Mouse (Mus musculus): ENCODE measurements at regions not wholly inside any gene's neighbourhood (a gene's known extent, or its start where the extent isn't known, plus 50 kb on each side); places are given as distances from the start of the nearest gene placed in this dataset.

DNA sequence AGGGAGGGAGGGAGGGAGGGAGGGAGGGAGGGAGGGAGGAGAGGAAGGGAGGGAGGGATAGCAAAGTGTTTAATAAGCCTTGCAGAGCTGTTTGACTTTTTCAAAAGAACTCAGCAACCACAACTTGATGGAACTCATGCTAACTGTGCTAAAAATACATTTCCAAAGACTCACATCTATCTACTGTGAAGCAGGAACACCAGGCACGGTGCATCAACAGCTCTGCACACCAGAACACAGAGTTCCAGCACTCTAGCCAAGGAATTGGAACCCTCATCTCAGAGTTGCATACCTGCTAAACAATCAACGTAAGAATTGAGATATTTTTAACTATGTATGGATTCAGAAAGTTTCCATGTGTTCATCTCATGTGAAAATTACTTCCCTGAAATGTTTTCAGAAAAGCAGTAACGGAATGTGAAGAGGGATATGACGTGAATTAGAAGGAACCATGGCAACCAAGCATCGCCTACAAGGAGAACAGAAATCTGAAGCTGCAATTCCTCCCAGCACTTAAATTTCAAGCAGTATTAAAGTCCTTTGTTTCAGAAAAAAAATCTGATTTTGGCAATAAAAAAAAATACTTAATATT is 256.3 kb downstream of the Ube2cbp start:
- 78% methylated on average over 5 of the region's 5 CpGs for WGBS
- DNase-seq (ENCODE audit: low read depth, low spot score) = no peak

DNA sequence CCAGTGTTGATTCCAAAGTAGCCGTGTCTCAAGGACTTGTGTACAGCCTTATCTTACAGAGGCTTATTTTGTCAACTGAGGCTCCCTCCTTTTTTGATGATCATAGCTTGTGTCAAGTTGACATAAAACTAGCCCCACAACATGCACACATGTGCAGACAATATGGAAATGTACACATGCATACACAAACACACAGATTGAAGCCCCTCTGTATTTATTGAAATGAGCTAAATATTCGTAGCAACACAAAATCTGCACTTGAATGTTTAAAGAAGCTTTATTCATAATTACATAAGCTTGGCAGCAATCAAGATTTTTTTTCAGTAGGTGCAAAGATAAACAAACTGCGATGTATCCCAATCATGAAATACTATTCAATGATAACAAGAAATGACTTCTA is 253.5 kb downstream of the Ube2cbp start:
- no peak for DNase-seq (ENCODE audit: low read depth, low spot score)
- WGBS = 73% methylated on average over 3 of the region's 3 CpGs

DNA sequence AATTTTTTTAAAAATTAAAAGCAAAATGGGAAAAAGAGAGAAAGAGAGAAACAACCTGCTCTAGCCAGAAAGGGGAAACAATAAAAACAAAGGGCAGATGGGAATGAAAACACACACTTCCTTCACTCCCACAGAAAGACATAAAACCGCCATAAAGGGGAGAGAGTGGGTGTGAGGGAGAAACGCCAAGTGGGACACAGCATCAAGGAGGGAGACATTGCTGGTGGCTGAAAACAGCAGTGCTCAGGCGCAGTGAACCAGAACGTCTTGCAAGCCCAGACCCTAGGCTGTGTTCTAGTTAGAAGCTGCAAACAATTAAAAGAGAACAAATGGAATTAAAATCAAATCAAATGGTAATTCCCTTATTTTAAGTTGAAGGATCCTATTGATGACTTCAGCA is 245.1 kb downstream of the Ube2cbp start:
- 71% methylated on average over 4 of the region's 4 CpGs for WGBS

DNA sequence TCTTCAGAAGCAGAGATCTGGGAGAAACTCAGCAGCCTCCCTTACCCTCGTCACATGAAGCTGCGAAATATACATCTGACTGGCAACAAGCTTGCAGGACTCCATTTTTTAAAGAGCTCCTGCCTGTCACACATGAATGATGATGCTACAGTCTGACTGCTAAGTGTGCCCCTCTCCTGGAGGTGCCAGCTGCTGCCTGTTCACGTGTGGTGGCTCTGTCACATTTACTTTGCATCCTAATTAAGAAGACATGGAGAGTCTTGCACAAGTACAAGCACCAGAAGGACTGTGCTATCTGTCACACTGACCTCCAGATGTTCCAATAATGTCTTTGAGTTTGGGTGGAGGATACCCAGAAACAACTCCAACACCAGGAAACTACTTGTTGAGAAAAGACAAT is 240.2 kb downstream of the Ube2cbp start:
- no peak for DNase-seq (ENCODE audit: low read depth, low spot score)
- WGBS = 64% methylated on average over 3 of the region's 3 CpGs

More for the DNA sequence above, 245.1 kb downstream of the Ube2cbp start:
- no peak for DNase-seq (ENCODE audit: low read depth, low spot score)

DNA sequence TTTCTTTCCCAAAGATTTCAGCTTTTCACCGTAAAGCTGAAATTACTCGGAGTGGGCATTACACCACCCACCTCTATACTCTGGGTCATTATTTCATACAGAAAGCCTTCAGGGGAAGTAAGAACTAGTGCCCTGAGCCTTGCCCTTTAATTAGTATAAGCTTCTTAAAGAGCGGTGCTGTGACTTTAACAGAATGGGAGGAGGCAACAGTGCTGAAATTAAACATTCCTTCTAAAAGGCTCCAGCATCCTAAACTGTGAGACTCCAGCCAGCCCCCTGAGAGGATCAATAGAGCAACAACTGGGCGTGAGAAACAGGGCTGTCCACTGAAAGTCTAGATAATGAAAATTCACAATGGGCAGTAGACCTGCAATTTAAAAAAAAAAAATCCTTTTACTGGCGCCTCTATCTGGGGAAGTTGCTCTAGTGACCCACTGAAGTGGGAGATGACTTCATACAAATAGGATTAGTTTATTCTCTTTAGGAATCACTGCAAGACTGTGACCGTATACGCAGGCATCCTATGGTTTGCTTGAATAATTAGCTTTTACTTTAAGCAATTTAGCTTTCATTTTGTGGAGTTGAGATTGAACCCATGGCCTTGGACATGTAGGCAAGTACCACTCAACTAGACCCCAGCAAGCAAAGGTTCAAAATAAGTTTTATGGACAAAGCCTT is 233.9 kb downstream of the Ube2cbp start:
- WGBS = 65% methylated on average over 7 of the region's 7 CpGs
- no peak for DNase-seq (ENCODE audit: low read depth, low spot score)

DNA sequence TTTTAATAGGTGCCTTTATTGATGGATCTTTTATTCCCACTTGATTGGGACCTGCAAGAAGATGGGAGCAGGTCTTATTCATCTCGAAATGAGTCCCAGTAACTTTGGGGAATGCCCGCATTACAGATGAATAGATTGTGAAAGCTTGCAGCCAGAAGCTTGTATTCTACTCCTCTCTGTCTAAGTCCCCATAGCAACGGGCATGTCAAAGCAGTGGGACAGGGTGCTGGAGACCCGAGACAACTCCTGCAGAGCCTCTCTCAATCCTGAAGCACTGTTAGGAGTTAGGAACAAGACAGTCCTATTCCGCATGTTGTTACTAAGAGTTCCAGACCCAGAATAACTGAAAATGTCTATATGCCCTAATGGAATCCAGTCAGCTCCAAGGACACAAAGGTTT is 233.1 kb downstream of the Ube2cbp start:
- DNase-seq (ENCODE audit: low read depth, low spot score) = no peak
- 84% methylated on average over 5 of the region's 5 CpGs for WGBS

DNA sequence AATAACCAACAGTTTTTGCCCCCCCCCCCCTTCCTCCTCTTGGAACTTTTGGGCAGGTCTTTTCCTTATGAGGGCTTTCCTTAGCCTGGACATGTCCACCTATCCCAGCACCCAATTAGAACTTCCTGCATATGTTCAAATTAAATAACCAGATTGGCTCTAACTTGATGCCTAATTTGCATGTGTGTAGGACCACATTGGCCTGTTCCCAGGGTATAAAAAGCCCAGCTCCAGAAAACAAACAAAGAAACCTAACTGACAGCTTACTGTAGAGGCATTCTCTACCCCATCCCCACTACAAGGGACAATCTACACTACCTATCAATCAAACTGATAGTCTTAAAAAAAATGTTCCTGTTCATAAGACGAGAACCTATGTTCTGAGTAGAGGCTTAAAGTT is 232.6 kb downstream of the Ube2cbp start:
- DNase-seq (ENCODE audit: low read depth, low spot score) = no peak
- 69% methylated on average over 1 of the region's 1 CpGs for WGBS

DNA sequence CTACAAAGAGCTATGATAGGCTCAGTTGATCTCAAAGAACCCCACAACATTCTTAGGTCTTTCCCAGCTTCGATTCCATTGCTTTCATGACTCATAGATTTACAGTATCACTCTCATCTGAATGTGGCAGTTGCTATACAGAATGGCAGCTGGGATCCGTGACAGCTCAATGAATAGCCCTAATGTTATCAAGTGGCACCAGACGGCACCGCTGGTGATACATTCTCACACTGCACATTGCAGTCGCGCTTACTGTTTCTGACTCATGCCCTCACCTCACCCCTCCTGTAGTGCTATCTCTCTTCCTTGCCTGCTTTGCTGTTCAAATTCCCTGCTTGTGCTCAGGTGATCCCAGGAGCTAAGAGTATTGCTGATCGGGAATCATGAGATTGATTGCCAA is 231.0 kb downstream of the Ube2cbp start:
- 51% methylated on average over 7 of the region's 7 CpGs for WGBS
- no peak for DNase-seq (ENCODE audit: low read depth, low spot score)

DNA sequence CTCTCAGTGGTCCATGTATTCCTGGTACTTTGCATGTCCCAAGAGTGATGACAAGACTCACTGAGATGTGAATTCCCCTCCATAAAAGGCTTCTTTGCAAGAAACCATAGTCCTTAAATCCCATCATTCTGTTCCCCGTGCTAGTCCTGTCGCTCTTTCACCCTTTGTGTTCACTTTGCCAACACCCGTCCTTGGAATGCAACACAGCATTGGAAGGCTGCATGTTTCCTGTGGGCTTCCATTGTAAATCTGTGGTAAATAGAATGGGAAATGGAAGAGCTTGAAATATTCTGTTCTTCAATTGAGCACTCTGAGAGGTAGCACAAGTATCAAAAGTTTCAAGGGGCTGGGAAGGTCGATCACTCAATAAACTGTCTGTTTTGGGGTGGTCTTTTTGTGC is 226.1 kb downstream of the Ube2cbp start:
- WGBS = 66% methylated on average over 4 of the region's 4 CpGs

DNA sequence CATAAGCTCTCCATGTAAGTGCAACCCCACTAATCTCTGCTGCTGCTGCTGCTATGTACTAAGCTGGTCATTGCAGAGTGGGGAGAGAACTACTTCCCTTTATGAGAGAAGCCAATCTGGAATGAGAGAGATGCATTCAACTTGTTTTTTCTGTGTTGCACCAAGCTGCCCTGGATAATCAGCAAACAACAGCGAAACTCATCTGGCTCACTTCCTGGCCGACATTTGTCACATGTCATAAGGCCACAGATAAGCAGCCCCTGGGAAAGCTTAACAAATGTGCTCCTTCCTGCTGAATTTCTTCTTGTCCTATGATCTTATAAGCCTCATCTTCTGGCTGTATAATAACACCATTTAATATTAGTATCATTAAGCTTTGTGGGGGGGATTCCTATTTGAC is 224.5 kb downstream of the Ube2cbp start:
- DNase-seq (ENCODE audit: low read depth, low spot score) = no peak
- WGBS = 59% methylated on average over 2 of the region's 2 CpGs

More for the DNA sequence above, 226.1 kb downstream of the Ube2cbp start:
- DNase-seq (ENCODE audit: low read depth, low spot score) = no peak

DNA sequence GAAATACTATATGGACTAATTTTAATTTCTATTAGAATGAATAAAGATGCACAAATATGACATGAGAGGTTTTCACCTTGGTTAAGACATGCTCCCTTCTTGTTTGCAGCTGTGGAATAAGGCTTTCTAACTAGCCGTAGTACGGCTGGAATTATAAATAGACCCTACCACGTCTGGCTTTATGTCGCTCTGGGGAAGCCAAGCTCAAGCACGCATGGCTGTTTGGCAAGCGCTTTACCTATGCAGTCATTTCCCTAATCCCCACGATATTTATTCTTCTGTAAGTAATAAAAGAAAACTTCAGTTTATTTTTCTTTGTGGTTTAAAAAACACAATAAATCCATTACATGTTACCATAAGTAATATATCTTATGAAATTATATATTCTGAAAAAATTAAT is 223.9 kb downstream of the Ube2cbp start:
- WGBS = 64% methylated on average over 7 of the region's 7 CpGs

DNA sequence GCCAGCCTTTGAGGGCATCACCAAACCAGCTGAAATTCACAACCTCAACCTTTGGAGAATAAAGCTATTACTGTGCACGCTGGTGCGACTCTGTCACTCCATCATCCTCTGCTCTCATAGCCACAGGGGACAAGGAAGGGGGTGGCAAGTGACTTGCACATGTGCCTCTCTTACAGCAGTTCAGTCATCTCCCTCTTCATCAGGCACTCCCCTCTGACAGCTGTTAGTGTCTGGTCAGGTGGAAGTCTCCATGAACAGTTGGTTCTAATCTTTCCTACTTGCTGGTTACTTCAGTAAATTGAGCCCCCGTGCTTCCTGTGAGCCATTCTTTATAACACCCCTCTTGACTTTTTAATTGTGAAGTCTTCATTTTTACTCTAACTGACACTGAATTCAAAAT is 214.6 kb downstream of the Ube2cbp start:
- WGBS = 93% methylated on average over 3 of the region's 3 CpGs
- no peak for DNase-seq (ENCODE audit: low read depth, low spot score)

More for the DNA sequence above, 223.9 kb downstream of the Ube2cbp start:
- DNase-seq (ENCODE audit: low read depth, low spot score) = no peak

DNA sequence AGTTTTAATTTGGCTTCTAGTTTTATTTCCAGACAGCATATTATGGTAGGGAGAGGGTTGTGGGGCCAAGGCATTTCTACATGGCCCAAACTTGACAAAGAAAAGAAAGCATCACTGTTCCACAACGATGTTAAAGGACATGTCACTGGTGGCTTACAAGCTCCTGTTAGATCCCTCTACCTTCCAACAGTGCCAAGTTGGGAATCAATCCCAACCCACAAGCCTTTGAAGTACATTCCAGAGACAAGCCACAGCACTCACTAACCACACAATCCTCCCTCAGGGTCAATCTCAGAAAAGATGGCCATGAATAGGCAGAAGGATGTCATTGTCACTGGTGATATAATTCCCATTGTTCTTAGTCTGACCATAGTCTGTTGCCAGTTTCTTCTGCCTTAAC is 213.4 kb downstream of the Ube2cbp start:
- no peak for DNase-seq (ENCODE audit: low read depth, low spot score)
- 75% methylated on average over 1 of the region's 1 CpGs for WGBS

All from large intestine, adult 2 months (tissue).